Mouse (Mus musculus): ENCODE results near the gene Unc93a. TPM values are rescaled to one million over a fixed set of nuclear protein-coding genes. Genes with fewer than 3 reads are reported as not detected.
"Not testable (repeated sequence)": the region's sequence is repeated elsewhere in the genome, so short reads cannot be mapped to it uniquely, and the experiment has no call there.

The Unc93a gene
- total and polyA plus RNA-seq, 3 experiments, result 0.06 TPM; not detected in 2

DNA sequence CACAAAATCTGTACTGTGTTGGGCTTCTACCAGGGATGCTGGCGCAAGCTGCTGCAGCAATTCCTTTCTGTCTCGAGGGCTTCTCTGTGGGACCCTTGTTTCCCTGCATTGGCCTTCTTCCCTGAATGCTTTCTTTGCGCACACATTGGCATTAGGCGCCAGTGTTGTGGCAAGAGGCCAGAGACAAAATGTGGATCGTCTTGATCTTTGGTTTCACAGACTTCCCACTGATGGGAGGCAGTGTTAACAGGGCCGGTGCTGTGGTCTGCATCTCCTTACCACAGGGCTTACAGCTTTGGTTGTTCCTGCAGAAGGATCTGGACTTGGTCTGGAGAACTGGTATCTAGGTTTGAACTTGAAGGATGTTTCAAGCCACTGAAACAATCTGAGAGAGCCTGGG lies 3.7 kb upstream of the Unc93a start:
- H3K79me2 ChIP-seq (replicated peaks; ENCODE audit: control insufficient read depth, insufficient read depth, low read length); H3K27ac ChIP-seq; DNase-seq; intact Hi-C loops (cut with DNase I); H3K9ac ChIP-seq (ENCODE audit: low read depth, low read length); H3K36me3 ChIP-seq (ENCODE audit: control insufficient read depth, insufficient read depth, low read length); H3K4me1 ChIP-seq (ENCODE audit: control insufficient read depth, insufficient read depth, low read length); H3K4me3 ChIP-seq; H3K27me3 ChIP-seq (ENCODE audit: control insufficient read depth, insufficient read depth, low read length): not testable (repeated sequence)
- 61% methylated on average over 2 of the region's 6 CpGs for WGBS

DNA sequence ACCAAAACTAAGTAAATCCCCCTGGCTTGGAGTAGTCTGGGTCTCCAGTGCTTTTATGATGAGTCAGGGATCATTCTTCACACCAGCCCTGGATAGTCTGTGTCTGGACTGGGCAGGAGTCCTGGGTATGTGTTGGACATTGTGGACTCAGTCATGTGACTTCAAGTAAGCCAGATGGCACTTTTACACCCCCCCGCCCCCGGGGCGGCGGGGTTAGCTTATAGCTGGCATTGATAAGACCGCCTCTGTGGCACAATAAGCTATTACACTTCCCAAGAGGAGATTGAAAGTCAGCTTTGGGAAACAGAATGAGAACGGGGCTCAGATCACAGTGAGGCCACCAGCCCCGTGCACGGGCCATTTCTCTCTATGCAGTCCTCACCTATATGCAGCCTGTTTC lies 742 bp upstream of the Unc93a start:
- H3K27ac ChIP-seq; H3K79me2 ChIP-seq (replicated peaks; ENCODE audit: control insufficient read depth, insufficient read depth, low read length); H3K36me3 ChIP-seq (ENCODE audit: control insufficient read depth, insufficient read depth, low read length); H3K4me1 ChIP-seq (ENCODE audit: control insufficient read depth, insufficient read depth, low read length); H3K27me3 ChIP-seq (ENCODE audit: control insufficient read depth, insufficient read depth, low read length); intact Hi-C loops (cut with DNase I); DNase-seq; H3K9ac ChIP-seq (ENCODE audit: low read depth, low read length); H3K4me3 ChIP-seq: not testable (repeated sequence)
- 75% methylated on average over 8 of the region's 8 CpGs for WGBS

DNA sequence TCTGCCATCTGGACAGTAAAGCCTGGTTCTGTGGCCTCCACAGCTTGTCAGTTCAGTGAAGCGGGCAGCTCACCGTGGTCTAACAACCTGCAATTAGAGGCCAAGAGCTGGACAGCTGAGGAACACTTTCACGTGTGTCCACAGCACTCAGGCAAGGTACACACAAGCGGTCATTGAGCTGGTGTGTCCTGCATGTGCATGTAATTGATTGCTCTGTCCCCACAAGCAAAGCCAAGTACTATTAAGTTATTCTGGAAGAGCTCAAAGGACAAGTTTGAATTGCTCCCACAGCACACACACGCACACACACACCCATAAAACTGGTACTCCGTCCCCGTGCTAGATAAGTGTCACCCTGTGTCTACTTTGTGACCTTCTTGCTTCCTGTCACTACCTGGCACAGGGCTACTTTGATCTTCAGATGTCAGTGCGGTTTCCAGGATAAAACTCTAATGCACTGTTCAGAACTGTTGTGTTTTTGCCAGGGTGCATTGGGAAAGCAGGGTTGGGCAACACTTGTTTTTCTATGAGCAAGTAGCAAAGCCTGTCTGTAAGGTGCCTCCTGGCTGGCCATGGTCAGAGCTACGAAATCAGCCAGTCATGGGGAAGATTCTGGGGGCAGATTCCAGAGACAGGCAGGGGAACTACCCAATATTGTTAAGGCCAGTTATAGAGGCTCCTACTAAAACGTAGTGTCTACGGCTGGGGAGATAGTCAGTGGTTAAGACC lies 1.7 kb downstream of the Unc93a start:
- whole genome bisulfite sequencing, result 73% methylated on average over 10 of the region's 11 CpGs
- intact Hi-C loops (cut with DNase I); H3K9ac ChIP-seq (ENCODE audit: low read depth, low read length); H3K79me2 ChIP-seq (replicated peaks; ENCODE audit: control insufficient read depth, insufficient read depth, low read length); H3K27ac ChIP-seq; H3K27me3 ChIP-seq (ENCODE audit: control insufficient read depth, insufficient read depth, low read length); H3K4me1 ChIP-seq (ENCODE audit: control insufficient read depth, insufficient read depth, low read length); DNase-seq; H3K36me3 ChIP-seq (ENCODE audit: control insufficient read depth, insufficient read depth, low read length); H3K4me3 ChIP-seq: not testable (repeated sequence)

GRCm38 (mm10) chr17:13129324-13129723 lies 2.3 kb downstream of the Unc93a start:
- intact Hi-C loops (cut with DNase I); H3K79me2 ChIP-seq (replicated peaks; ENCODE audit: control insufficient read depth, insufficient read depth, low read length); H3K9ac ChIP-seq (ENCODE audit: low read depth, low read length); H3K36me3 ChIP-seq (ENCODE audit: control insufficient read depth, insufficient read depth, low read length); H3K27me3 ChIP-seq (ENCODE audit: control insufficient read depth, insufficient read depth, low read length); H3K4me1 ChIP-seq (ENCODE audit: control insufficient read depth, insufficient read depth, low read length); DNase-seq; H3K27ac ChIP-seq; H3K4me3 ChIP-seq: not testable (repeated sequence)
- WGBS, result no CpG with 5 or more reads among the region's 3 CpGs

- DNase-seq; H3K27ac ChIP-seq; H3K9ac ChIP-seq (ENCODE audit: low read depth, low read length); H3K36me3 ChIP-seq (ENCODE audit: control insufficient read depth, insufficient read depth, low read length); H3K27me3 ChIP-seq (ENCODE audit: control insufficient read depth, insufficient read depth, low read length); H3K4me3 ChIP-seq; H3K4me1 ChIP-seq (ENCODE audit: control insufficient read depth, insufficient read depth, low read length); H3K79me2 ChIP-seq (replicated peaks; ENCODE audit: control insufficient read depth, insufficient read depth, low read length); intact Hi-C loops (cut with DNase I): not testable (repeated sequence)
- WGBS, result 37% methylated on average over 2 of the region's 3 CpGs
Observed at GRCm38 (mm10) chr17:13124241-13124640, 7.4 kb downstream of the Unc93a start.

GRCm38 (mm10) chr17:13123308-13124038 lies 8.1 kb downstream of the Unc93a start:
- H3K36me3 ChIP-seq (ENCODE audit: control insufficient read depth, insufficient read depth, low read length); H3K27me3 ChIP-seq (ENCODE audit: control insufficient read depth, insufficient read depth, low read length); intact Hi-C loops (cut with DNase I); H3K4me3 ChIP-seq; H3K9ac ChIP-seq (ENCODE audit: low read depth, low read length); H3K27ac ChIP-seq; H3K4me1 ChIP-seq (ENCODE audit: control insufficient read depth, insufficient read depth, low read length); DNase-seq; H3K79me2 ChIP-seq (replicated peaks; ENCODE audit: control insufficient read depth, insufficient read depth, low read length): not testable (repeated sequence)
- WGBS, result 97% methylated on average over 2 of the region's 5 CpGs

DNA sequence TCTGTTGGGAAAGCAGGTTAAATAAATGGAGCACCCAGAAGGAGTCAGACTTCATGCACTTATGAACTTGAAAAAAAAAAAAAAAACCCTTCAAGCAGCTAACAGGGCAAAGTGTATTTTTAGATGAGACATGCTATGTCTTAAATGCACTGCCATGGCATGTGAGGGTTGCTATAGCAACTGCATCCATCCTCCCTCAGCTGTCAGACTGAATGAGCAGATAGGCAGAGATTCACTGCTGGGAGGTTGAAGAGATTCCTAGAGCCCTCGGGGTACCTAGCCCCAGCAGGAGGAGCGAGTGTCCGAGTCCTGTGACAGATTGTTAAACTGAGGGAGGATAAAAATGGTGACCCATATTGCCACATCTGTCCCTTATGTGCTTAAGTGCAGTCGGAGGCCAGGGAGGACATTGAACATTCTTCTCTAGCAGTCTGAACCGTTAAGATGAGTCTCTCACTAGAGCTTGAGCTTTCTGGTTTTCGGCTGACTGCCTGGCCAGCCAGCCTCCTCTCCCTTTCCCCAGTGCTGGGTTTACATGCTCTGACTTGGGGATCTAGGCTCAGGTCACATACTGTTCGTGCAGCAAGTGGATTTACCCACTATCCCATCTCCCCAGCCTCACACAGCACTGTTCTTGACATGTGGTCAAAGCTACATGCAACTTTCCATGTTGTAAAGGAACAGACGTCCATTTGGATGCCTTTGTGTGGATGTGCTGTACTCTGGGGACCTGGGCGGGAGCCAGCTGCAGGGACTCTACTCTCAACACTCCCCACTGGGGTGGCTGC lies 18.9 kb downstream of the Unc93a start:
- H3K27me3 ChIP-seq (ENCODE audit: control insufficient read depth, insufficient read depth, low read length); DNase-seq; H3K79me2 ChIP-seq (replicated peaks; ENCODE audit: control insufficient read depth, insufficient read depth, low read length); H3K27ac ChIP-seq; H3K9ac ChIP-seq (ENCODE audit: low read depth, low read length); intact Hi-C loops (cut with DNase I); H3K4me1 ChIP-seq (ENCODE audit: control insufficient read depth, insufficient read depth, low read length); H3K36me3 ChIP-seq (ENCODE audit: control insufficient read depth, insufficient read depth, low read length); H3K4me3 ChIP-seq: not testable (repeated sequence)
- 48% methylated on average over 3 of the region's 9 CpGs for WGBS

DNA sequence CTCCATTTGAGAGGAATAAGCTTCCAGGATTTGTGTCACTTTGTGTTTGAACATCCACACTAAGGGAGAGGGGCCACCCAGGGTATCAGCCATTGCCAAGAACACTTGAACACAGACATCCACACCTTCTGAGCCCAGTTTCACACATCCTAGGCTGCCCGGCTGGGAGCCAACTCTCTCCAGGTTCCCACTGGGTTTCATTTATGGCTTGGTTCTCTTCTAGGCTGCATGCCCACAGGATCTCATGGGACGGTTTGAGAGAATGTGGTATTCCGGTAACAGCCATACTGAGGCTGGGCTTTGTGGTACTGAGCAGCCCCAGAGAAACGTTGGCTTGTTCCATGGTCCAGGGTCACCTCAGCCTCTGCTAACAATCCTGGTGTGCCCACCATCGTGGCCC lies 25.0 kb downstream of the Unc93a start:
- H3K27me3 ChIP-seq (ENCODE audit: control insufficient read depth, insufficient read depth, low read length); H3K36me3 ChIP-seq (ENCODE audit: control insufficient read depth, insufficient read depth, low read length); intact Hi-C loops (cut with DNase I); H3K79me2 ChIP-seq (replicated peaks; ENCODE audit: control insufficient read depth, insufficient read depth, low read length); H3K4me1 ChIP-seq (ENCODE audit: control insufficient read depth, insufficient read depth, low read length); H3K4me3 ChIP-seq; H3K27ac ChIP-seq; H3K9ac ChIP-seq (ENCODE audit: low read depth, low read length): not testable (repeated sequence)
- WGBS, result 59% methylated on average over 5 of the region's 5 CpGs
- peak; percentile 40 to 64 for DNase-seq

- H3K4me3 ChIP-seq; intact Hi-C loops (cut with DNase I); H3K79me2 ChIP-seq (replicated peaks; ENCODE audit: control insufficient read depth, insufficient read depth, low read length); H3K27me3 ChIP-seq (ENCODE audit: control insufficient read depth, insufficient read depth, low read length); H3K4me1 ChIP-seq (ENCODE audit: control insufficient read depth, insufficient read depth, low read length); DNase-seq; H3K27ac ChIP-seq; H3K36me3 ChIP-seq (ENCODE audit: control insufficient read depth, insufficient read depth, low read length); H3K9ac ChIP-seq (ENCODE audit: low read depth, low read length): not testable (repeated sequence)
- WGBS, result 66% methylated on average over 2 of the region's 4 CpGs
Observed at GRCm38 (mm10) chr17:13092960-13093359, 38.6 kb downstream of the Unc93a start.

Measured in heart, adult 2 months (tissue).